Mouse (Mus musculus) NIH3T3 (cell line): ENCODE results near the gene Lpar1.
A peak's percentile ranks its signal among the peaks of the same experiment; 100 is the strongest.

Source experiments
- DNase-seq: peaks from one replicate; pipeline ENCODE4 v3.0.0-alpha.2; 2012; ENCODE audit warnings: low read depth

Lpar1 gene

DNA sequence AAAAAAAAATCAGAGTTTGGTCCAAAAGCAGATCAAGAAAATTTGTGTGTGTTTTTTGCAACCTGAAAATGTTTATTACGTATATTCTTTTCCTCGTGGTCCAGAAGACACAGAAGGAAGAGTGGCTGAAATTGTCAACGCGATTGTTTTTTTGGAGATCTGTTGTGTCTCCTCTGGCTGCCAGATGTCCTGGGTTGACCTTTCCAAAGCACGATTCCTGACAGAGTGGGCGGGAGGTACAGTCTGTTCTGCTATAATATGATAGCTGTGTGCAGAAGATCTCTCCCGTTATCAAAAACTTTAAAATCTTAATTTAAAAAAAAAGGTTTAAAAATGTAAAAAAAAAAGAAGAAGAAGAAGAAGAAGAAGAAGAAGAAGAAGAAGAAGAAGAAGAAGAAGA is 105.9 kb downstream of the Lpar1 start:
- no peak for DNase-seq

DNA sequence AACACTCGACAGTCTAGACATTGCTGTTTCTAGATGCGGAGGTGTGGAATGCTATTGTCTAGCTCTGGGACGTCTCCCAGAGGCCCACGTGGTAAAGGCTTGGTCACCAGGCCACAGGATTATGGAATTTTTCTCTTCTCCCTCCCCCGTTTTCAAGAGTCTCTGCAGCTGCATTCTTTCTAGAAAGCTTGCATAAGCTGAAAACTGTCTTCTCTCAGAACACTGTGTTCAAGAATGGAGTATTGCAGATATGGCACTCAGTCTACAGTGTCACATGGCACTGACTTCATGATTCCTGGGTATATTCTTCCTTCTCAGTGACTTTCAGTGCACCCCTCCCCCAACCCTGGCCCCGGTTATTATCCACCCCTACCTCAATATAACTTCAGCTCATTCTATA is 107.9 kb downstream of the Lpar1 start:
- DNase-seq = no peak

DNA sequence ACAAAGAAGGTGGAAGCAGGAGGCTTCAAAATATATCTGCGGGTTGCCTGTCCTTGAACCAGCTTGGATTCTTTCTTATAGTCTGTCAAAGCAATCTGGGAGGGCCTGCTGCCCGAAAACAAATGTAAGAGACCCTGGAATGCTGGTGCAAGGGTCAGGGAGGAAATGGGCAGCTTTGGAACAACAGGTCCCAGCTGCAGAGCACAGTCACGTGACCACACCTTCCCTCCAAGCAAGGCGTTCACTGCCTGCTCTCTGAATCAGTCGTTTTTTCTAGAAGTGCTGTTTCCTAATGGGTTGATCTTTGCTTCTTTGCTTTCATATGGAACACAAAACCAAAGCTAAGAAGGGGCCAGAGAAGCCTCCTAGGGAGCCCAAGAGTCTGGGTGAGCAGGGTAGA is 111.4 kb downstream of the Lpar1 start:
- no peak for DNase-seq

DNA sequence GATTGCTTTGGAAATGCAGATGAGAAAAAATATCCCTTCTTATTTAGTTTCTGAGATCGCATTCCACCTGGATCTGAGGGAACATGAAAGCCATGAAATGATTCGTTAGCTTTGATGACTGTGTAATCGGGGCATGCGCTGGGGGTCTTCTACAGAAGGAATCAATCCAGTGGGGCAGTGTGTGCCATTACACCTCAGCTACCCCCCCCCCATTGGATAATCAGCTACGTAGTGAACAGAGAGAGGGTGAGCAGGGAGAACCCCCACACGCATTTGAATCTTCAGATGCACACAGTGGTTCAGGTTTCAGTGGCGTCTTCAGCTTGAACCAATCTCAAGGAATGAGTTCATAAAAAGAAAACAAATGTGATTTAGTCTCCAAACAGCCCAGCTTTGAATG is 115.0 kb downstream of the Lpar1 start:
- DNase-seq = no peak

DNA sequence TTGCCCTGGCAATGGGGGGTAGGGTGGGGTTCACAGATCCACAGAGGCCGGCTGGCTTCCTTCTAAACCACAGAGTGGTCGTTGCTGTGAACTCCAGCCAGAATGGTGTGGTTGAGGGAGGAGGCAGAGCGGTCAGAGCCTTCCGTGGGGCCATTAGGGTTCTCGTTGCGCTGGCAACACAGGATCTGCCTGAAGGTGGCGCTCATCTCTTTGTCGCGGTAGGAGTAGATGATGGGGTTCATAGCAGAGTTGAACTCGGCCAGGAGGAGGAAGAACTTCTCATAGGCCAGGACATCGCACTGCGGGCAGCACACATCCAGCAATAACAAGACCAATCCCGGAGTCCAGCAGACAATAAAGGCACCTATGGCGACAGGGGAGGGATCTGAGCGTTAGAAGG is 116.4 kb downstream of the Lpar1 start:
- no peak for DNase-seq

DNA sequence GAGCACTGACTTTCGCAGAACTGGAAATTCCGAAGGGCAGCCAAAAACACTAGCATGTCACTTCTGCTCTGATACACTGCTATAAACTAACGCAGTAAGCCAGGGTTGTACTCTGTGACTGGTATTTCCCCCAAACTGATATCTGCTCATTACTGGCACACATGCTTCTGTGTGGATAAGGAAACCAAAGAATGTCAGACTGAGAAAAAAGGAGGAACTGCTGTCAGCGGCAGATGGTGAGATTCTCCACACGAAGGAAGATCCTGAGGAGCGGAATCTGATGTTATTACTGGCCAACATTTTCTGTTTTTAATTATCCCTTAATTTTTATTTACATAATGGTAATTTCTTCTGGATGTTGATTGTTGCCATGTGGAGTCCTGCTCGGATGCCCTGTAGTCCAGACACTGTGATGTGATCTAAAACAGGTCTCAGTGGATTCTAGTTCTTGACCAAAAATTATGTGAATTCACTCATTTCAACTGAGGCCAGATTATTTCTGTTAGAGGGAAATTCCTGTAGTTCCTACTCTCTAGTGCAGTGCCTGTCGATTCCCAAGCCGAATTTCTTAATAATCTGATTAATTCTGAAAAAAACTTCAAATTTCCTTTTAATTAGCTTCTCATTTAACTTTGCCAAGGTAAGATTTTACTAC is 130.3 kb downstream of the Lpar1 start:
- no peak for DNase-seq

DNA sequence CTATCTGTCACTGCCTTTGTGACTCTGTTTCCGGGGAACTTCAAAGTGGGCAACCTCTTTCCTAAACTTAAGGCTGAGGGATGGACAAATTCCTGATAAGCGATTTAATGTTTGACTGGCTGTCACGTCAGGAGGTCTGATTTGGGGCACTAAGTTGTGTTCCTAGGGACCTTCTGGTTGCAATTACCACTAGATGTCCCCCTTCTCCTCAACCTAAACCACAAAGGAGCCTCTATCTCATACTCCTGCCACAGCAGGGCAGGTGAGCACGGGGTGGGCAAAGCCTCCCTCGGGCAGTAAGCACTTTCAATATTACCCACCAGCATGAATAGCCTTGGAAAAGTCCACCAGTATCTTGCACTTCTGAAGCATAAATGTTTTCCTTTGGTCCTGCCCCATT is 134.5 kb downstream of the Lpar1 start:
- DNase-seq = no peak

DNA sequence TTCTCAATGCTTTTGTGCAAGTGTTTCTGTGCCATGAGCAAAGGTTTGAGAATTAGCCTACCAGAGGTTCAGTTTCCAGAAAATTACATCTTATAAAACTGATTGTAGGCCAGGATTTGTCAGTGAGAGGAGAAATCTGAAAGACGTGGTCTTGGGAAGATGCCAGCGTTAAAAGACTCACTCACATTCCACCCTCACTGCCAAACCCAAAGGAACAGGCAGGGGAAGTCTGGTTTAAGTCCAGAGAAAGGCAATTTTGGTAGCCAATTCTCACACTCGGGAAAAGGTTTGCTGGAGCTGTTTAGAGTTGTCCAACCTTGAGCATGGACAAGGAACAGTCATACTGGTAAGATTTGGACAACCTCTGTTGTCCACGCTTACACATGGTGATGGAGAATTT is 136.4 kb downstream of the Lpar1 start:
- peak; percentile 98 for DNase-seq

DNA sequence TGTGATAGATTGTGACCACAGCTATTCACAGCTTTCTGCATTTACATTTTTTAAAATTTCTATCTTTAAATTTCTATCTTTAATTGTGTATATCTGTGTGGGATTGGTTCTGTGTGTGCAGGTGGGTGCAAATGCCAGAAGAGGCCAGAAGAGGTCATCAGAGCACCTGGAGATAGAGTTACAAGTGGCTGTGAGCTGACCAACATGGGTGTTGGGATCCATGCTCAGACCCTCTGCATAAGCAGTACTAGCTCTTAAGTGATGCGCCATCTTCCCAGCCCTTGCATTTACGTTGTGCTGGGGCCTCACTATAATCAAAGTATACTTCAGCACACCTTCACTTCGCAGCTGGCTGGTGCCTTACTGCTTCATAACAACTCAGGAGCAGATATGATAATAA is 138.2 kb downstream of the Lpar1 start:
- no peak for DNase-seq

DNA sequence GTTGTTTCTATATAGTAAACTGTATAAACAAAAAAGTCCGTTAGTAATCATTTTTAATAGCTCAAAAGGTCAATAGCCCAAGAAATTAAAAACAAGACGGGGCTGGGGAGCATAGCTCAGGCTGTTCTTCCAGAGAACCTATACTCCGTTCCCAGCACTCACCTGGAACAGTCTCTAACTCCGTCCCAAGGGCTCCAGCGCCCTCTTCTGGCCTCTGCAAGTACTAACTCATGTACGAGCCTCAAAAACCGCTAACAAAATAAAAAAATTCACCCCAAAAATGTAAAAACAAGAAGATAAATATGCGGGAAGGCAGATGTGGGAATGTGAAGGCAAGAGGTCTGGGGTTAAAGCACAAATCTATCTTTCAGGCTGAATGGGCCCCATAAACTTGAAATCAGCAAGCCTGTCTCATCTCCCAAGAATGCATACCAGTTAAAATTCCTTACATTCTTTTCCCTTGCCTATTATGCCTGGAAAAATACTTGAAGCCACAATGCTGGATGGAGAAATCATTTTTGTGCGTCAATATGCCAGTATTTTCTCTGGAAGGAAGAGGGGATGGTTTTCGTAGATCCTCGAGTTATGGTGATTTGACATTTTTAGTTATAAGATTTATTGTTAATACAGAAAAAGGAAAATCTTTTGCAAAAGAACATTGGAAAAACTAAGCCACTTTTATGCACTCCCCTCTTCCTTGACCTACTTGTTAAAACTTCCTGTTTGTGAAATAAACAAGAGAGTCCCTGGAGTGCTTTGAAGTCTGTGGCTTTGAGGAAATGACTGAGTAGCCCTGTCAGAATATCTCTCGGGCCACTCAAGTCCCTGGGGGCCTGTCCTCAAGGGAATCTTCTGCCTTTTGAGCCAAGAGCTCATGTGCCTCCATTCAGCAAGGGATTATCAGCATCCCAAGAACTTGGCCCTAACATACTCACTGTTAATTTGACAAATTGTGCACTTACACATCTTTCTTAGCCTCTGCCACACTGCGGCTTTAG is 140.2 kb downstream of the Lpar1 start:
- peak; percentile 78 for DNase-seq

DNA sequence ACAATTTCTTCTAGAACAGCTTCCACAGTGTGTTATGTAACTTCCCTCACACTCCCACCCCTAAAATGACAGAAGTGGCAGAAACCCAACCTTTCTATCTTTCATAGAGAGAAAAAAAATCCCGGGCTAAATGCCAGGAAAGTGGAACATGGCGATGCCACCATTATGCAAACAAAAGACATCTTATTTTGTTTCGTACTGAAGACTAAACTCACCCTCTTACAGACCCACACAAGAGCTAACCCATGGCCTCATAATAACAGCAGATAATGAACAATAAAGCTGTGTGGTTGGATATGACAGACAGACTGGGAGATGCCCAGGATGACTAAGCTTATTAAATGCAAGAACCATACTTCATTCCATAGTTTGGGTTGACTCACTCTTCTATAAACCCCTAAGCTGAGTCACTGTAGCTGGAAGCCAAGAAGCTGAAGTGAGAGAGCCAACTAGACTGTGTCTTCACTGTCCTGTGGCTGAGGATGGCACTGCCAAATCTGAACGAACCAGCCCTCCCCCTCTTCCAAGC is 151.7 kb downstream of the Lpar1 start:
- DNase-seq = peak; percentile 91

DNA sequence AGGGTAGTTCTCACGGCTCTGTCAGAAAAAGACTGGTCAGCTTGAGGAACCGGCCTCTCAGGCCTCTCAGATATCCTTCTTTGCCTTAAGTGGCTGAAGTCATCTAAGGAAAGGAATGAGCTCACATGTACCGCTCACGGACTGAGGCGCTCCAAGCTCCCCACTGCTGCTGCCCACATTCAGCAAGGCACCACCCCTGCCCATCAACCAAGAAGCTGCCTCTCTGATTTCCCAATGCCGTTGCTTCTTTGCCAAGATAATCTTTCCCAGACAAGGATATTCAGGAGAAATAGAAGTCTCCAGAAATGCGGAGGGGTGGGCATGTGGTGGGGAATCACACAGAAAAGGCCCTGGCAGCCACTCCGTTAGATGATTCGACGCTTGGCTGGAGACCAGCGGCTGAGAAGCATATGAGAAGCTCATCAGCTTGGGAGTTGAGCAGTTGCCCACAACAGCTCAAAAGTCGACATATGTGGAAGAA is 152.8 kb downstream of the Lpar1 start:
- DNase-seq = peak; percentile 94
